In genomic region chr10:103029730-103030490, GRCm38 (mm10) we compare ENCODE assay signal across 11 mouse cellular contexts. TPM values are rescaled to one million over a fixed set of nuclear protein-coding genes. Genes with fewer than 3 reads are reported as not detected.
DNase-seq lines count a peak whose midpoint lies in the region; ATAC-seq and TF ChIP-seq lines count a peak whose summit lies in the region.
"Had no signal": no experiment of that assay in that cellular context is flagged by ENCODE, and none has a peak within 500 bp of the region (broad histone marks: within the 10 kb centered on the region; RNA-seq: fewer than 3 reads in every experiment).

Gene Alx1, minus strand, starts transcription at chr10:103030215.

- no peaks in the 10 kb centered on the region for H3K79me2 ChIP-seq in heart, adult 2 months (replicated peaks; ENCODE audit: control insufficient read depth, insufficient read depth, low read length)

- ATAC-seq in heart, embryonic 14.5 days (ENCODE audit: insufficient number of reproducible peaks, insufficient read depth, low FRiP score, low read depth): no peak
- no peak for ATAC-seq in neural tube, embryonic 15.5 days (ENCODE audit: low FRiP score)
- no peak; the same call in 1 of the 2 replicates for ATAC-seq in forebrain, embryonic 15.5 days (replicated peaks)
- no peak for ATAC-seq in neural tube, embryonic 13.5 days (ENCODE audit: low read depth)
- ATAC-seq: inflammation-experienced regulatory T-cells, adult 6 months had no signal

- TF ChIP-seq EP300 in heart, adult 2 months (IDR thresholded peaks at IDR 0.05; ENCODE audit: insufficient read depth, low read depth, low read length): no peak

- WGBS in heart, embryonic 14.5 days: 3% methylated on average over 32 of the region's 32 CpGs
- WGBS in heart, adult 2 months: 7% methylated on average over 32 of the region's 32 CpGs
- 2% methylated on average over 32 of the region's 32 CpGs for WGBS in neural tube, embryonic 15.5 days
- under 1% methylated on average over 32 of the region's 32 CpGs for WGBS in forebrain, embryonic 15.5 days
- WGBS in neural tube, embryonic 13.5 days: under 1% methylated on average over 32 of the region's 32 CpGs

- H3K4me1 ChIP-seq in heart, embryonic 14.5 days (ENCODE audit: control insufficient read depth in 2 of 2, insufficient read depth in 2 of 2, low read length in 2 of 2): peaks cover 11 to 17% of the 10 kb centered on the region in 2 experiments; a peak in 2 of 4 replicates
- no peaks in the 10 kb centered on the region for H3K4me1 ChIP-seq in heart, adult 2 months (ENCODE audit: control insufficient read depth, insufficient read depth, low read length)
- H3K4me1 ChIP-seq in neural tube, embryonic 15.5 days: peaks cover 15% of the 10 kb centered on the region
- peaks cover 20% of the 10 kb centered on the region for H3K4me1 ChIP-seq in forebrain, embryonic 15.5 days
- peaks cover 15% of the 10 kb centered on the region for H3K4me1 ChIP-seq in neural tube, embryonic 13.5 days (replicated peaks)

- intact Hi-C loops in heart, adult 2 months (cut with DNase I): no loop called here

- TF ChIP-seq POLR2A in heart, adult 2 months (IDR thresholded peaks at IDR 0.05; ENCODE audit: insufficient read depth, low read depth, low read length): no peak

- H3K27me3 ChIP-seq in heart, embryonic 14.5 days (ENCODE audit: control insufficient read depth, insufficient read depth, low read length): peaks cover 83% of the 10 kb centered on the region
- peaks cover 28% of the 10 kb centered on the region for H3K27me3 ChIP-seq in heart, adult 2 months (ENCODE audit: control insufficient read depth, insufficient read depth, low read length)
- peaks cover 69% of the 10 kb centered on the region for H3K27me3 ChIP-seq in neural tube, embryonic 15.5 days (replicated peaks)
- peaks cover 63% of the 10 kb centered on the region for H3K27me3 ChIP-seq in forebrain, embryonic 15.5 days
- H3K27me3 ChIP-seq in neural tube, embryonic 13.5 days: peaks cover 85% of the 10 kb centered on the region

- no peak for TF ChIP-seq CTCF in heart, adult 2 months (IDR thresholded peaks at IDR 0.05)

- no peak within 1 kb of the TSS for H3K9ac ChIP-seq in heart, embryonic 14.5 days (ENCODE audit: low read length)
- H3K9ac ChIP-seq in heart, adult 2 months (ENCODE audit: low read depth, low read length): no peak within 1 kb of the TSS
- no peak within 1 kb of the TSS for H3K9ac ChIP-seq in neural tube, embryonic 15.5 days (replicated peaks)
- H3K9ac ChIP-seq in forebrain, embryonic 15.5 days (replicated peaks): no peak within 1 kb of the TSS
- no peak within 1 kb of the TSS for H3K9ac ChIP-seq in neural tube, embryonic 13.5 days
- H3K9ac ChIP-seq: liver, embryonic 15.5 days had no signal

- H3K4me2 ChIP-seq in heart, embryonic 14.5 days (ENCODE audit: low read length): peak within 1 kb of the TSS; percentile 77
- H3K4me2 ChIP-seq in neural tube, embryonic 15.5 days: no peak within 1 kb of the TSS; the same call in 1 of the 2 replicates
- no peak within 1 kb of the TSS; the same call in 1 of the 2 replicates for H3K4me2 ChIP-seq in forebrain, embryonic 15.5 days (replicated peaks)
- peak within 1 kb of the TSS; percentile 51; the same call in 1 of the 2 replicates for H3K4me2 ChIP-seq in neural tube, embryonic 13.5 days

- H3K36me3 ChIP-seq in heart, embryonic 14.5 days (ENCODE audit: control insufficient read depth, insufficient read depth, low read length): no peaks in the 10 kb centered on the region
- no peaks in the 10 kb centered on the region for H3K36me3 ChIP-seq in heart, adult 2 months (ENCODE audit: control insufficient read depth, insufficient read depth, low read length)
- no peaks in the 10 kb centered on the region for H3K36me3 ChIP-seq in neural tube, embryonic 15.5 days
- H3K36me3 ChIP-seq in forebrain, embryonic 15.5 days: no peaks in the 10 kb centered on the region
- H3K36me3 ChIP-seq in neural tube, embryonic 13.5 days: no peaks in the 10 kb centered on the region
- H3K36me3 ChIP-seq: liver, embryonic 15.5 days had no signal

- no peaks in the 10 kb centered on the region for H3K9me3 ChIP-seq in heart, embryonic 14.5 days (ENCODE audit: control insufficient read depth, low read length)
- no peaks in the 10 kb centered on the region for H3K9me3 ChIP-seq in neural tube, embryonic 15.5 days (replicated peaks)
- no peaks in the 10 kb centered on the region for H3K9me3 ChIP-seq in forebrain, embryonic 15.5 days
- H3K9me3 ChIP-seq in neural tube, embryonic 13.5 days: no peaks in the 10 kb centered on the region
- H3K9me3 ChIP-seq: liver, embryonic 15.5 days had no signal

- H3K27ac ChIP-seq in heart, embryonic 14.5 days (replicated peaks in 1 of 2; ENCODE audit: control insufficient read depth in 1 of 2, insufficient read depth in 1 of 2, low read depth in 2 of 2, low read length in 2 of 2): no peak within 1 kb of the TSS
- H3K27ac ChIP-seq in heart, adult 2 months: no peak within 1 kb of the TSS
- no peak within 1 kb of the TSS for H3K27ac ChIP-seq in neural tube, embryonic 15.5 days (replicated peaks)
- H3K27ac ChIP-seq in forebrain, embryonic 15.5 days (replicated peaks): no peak within 1 kb of the TSS
- no peak within 1 kb of the TSS for H3K27ac ChIP-seq in neural tube, embryonic 13.5 days (replicated peaks)
- H3K27ac ChIP-seq: liver, embryonic 15.5 days had no signal

- no peak for DNase-seq in heart, adult 2 months
- DNase-seq in neural tube, embryonic 10.5 days (ENCODE audit: extremely low spot score, low spot score): peak; percentile 67
- no peak for DNase-seq in frontal cortex, postnatal 10 days (ENCODE audit: low spot score in 2 of 2)
- no peak for DNase-seq in lung, postnatal 14 days
- DNase-seq: cerebellum, adult 9-11 months had no signal

- peak within 1 kb of the TSS in 1 of 2 experiments; percentile 42; a peak in 2 of 4 replicates for H3K4me3 ChIP-seq in heart, embryonic 14.5 days (ENCODE audit: control insufficient read depth in 1 of 2, insufficient read depth in 1 of 2, low read depth in 1 of 2, low read length in 2 of 2)
- H3K4me3 ChIP-seq in heart, adult 2 months: no peak within 1 kb of the TSS
- no peak within 1 kb of the TSS for H3K4me3 ChIP-seq in neural tube, embryonic 15.5 days (replicated peaks)
- peak within 1 kb of the TSS; percentile 15; the same call in 1 of the 2 replicates for H3K4me3 ChIP-seq in forebrain, embryonic 15.5 days
- no peak within 1 kb of the TSS for H3K4me3 ChIP-seq in neural tube, embryonic 13.5 days

RNA-seq across cellular contexts. Expression of gene Alx1, which starts in this region (rescaled TPM):
- 0.15 and 0.34 TPM in 2 replicates for polyA plus RNA-seq in heart, embryonic 14.5 days (2014; fragmentation: Nextera tagmentation; extraction: Ambion mirVana)
- not detected for total RNA-seq in heart, adult 2 months (2021)
- polyA plus RNA-seq in heart, adult 2 months (2012; rRNA removed): 0.14 TPM in 1 of 2 replicates, not detected in the other
- polyA plus RNA-seq in neural tube, embryonic 15.5 days (2015; fragmentation: Nextera tagmentation; extraction: Ambion mirVana): 0.15 and 0.19 TPM in 2 replicates
- 0.50 and 0.87 TPM in 2 replicates for polyA plus RNA-seq in forebrain, embryonic 15.5 days (2015; fragmentation: Nextera tagmentation; extraction: Ambion mirVana)
- polyA plus RNA-seq in neural tube, embryonic 13.5 days (2015; fragmentation: Nextera tagmentation; extraction: Ambion mirVana): 0.88 and 1.7 TPM in 2 replicates
- polyA plus RNA-seq: inflammation-experienced regulatory T-cells, adult 6 months had no signal

Comparison
In these comparisons a context has a peak if more than half of its experiments do, and no peak if none do; other contexts are left out.
1. H3K4me2 ChIP-seq: peak in heart, embryonic 14.5 days (single experiment) and neural tube, embryonic 13.5 days (single experiment); none in neural tube, embryonic 15.5 days (single experiment) and forebrain, embryonic 15.5 days (single experiment).